Mouse (Mus musculus) forebrain, embryonic 12.5 days (tissue): ENCODE data around the gene Mrc2. TPM values are rescaled to one million over a fixed set of nuclear protein-coding genes. Genes with fewer than 3 reads are reported as not detected.

ENCODE experiments used
- ATAC-seq: fragments of 200-750 bp; cut with Nextera tagmentation; 2 replicates; pipeline ENCODE4 v1.8.0; 2017; ENCODE audit warnings: moderate TSS enrichment; ENCODE audit not compliant: low FRiP score
- H3K27ac ChIP-seq: fragments of 300-500 bp; sonication (generic); 2 replicates; pipeline ENCODE4 v1.5.1; 2016; ENCODE audit warnings: mild to moderate bottlenecking
- H3K27me3 ChIP-seq: fragments of 300-500 bp; sonication (generic); 2 replicates; pipeline ENCODE4 v1.6.1; 2016; ENCODE audit warnings: mild to moderate bottlenecking
- H3K36me3 ChIP-seq: fragments of 300-500 bp; sonication (generic); replicated peaks from 2 replicates; pipeline ENCODE4 v1.6.1; 2016; ENCODE audit warnings: mild to moderate bottlenecking
- H3K4me1 ChIP-seq: fragments of 300-500 bp; sonication (generic); 2 replicates; pipeline ENCODE4 v1.6.1; 2016
- H3K4me2 ChIP-seq: fragments of 300-500 bp; sonication (generic); 2 replicates; pipeline ENCODE4 v1.6.1; 2016; ENCODE audit warnings: mild to moderate bottlenecking, moderate library complexity
- H3K4me3 ChIP-seq: fragments of 300-500 bp; sonication (generic); replicated peaks from 2 replicates; pipeline ENCODE4 v1.5.1; 2016; ENCODE audit warnings: mild to moderate bottlenecking
- H3K9ac ChIP-seq: fragments of 300-500 bp; sonication (generic); 2 replicates; pipeline ENCODE4 v1.6.1; 2016; ENCODE audit warnings: mild to moderate bottlenecking
- H3K9me3 ChIP-seq: fragments of 300-500 bp; sonication (generic); 2 replicates; pipeline ENCODE4 v1.6.1; 2016
- WGBS: fragments of 180-500 bp; shearing (Covaris S2); methylation state at CpG from one replicate; pipeline ENCODE4 v1.1.7; 2016; 5-methylcytosine and 5-hydroxymethylcytosine counted together
- polyA plus RNA-seq: library from polyadenylated mRNA; unstranded; fragments of >200 nt; fragmentation: Nextera tagmentation; extraction: Ambion mirVana; gene quantifications from 2 replicates; pipeline ENCODE4 v1.2.1, GENCODE M21; 2016

Mrc2 gene
- polyA plus RNA-seq, 1 experiment from 2014 or later: 14.9 TPM

DNA sequence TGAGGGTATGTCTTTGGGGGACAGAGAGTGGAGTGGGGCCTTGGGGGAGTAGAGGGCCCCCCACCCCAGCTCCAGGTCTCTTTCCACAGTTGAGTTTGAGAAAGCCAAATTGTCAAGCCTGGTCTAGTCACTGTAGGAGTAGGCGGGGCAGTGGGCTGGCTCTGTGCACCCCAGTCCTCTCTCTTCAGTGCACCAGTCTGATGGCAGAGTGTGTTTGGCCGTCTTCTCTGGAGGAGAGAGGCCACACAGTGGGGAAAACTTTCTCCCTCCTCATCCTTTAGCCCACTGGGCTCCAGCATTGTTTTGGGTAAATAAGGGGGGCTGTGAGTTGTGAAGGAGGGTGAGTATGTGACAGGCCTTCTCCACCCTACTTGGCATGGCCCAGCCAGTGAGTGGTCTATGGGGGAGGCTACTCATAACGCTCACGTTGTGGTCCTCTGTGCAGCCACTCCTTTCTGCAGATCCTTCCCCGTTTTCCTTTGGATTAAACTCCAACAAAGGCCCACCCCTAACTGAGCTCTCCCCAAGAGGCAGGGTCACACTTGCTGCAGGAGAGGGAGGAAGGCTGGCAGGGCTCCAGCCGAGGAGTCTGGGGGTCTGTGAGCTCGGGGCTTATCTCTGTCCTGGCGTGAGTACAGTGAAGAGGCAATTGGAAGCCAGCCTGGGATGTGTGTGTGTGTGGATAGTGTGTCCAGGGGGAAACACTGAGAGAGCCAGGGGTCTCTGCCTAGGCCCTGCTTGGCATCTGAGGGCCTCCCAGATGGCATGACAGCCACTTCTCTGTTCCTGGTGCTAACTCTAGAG lies 41.6 kb downstream of the Mrc2 start:
- 0 out of 2 replicates have a peak, but pooled peaks cover 5% of the 10 kb centered on the region for H3K4me1 ChIP-seq
- H3K27ac ChIP-seq: no peak overlapping the region
- H3K9ac ChIP-seq: no peak overlapping the region
- no peak for ATAC-seq
- no peaks in the 10 kb centered on the region for H3K9me3 ChIP-seq
- no peaks in the 10 kb centered on the region for H3K27me3 ChIP-seq
- 0 out of 2 replicates have a peak, but pooled peaks cover 10% of the 10 kb centered on the region for H3K36me3 ChIP-seq
- no peak overlapping the region for H3K4me2 ChIP-seq
- WGBS: 62% methylated on average over 8 of the region's 8 CpGs
- H3K4me3 ChIP-seq: no peak overlapping the region

DNA sequence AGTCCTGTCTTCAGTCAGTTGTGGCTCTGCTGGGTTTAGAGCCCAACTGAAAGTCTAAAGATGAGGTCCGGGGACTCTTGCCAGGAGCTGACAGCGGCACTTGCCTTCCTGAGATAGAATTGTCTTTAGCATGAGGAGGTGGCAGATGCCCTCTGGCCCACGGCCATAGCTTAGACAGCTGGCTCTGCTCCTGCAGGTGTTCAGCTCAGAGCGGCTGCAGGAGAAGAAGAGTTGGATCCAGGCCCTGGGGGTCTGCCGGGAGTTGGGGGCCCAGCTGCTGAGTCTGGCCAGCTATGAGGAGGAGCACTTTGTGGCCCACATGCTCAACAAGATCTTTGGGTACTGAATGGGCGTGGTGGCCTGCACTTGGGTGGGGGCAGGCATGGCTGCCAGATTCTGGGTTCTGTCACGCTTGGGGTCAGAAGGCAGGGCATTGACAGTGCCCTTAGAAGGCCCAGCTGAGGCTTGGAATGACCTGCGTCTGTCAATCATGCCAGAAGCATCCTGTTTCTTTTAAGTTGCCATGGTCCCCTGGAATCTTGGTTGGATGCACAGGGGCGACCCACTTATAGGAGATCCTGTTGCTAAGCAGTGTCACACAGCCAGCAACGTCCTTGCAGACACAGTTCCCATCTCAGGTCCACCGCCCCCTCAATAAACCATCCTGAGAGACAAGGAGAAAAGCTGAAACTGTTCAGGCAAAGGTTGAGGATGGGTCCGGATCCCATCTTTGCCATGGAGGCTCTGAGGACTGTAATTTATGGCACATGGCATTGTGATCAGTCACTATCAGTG lies 46.4 kb downstream of the Mrc2 start:
- Histone ChIP-seq H3K4me2 (no peak overlapping the region), H3K36me3 (peaks cover 22% of the 10 kb centered on the region), H3K27ac (no peak overlapping the region), H3K4me3 (no peak overlapping the region), H3K9ac (no peak overlapping the region), H3K27me3 (no peaks in the 10 kb centered on the region), H3K4me1 (no peaks in the 10 kb centered on the region), H3K9me3 (no peaks in the 10 kb centered on the region)
- ATAC-seq: no peak
- 88% methylated on average over 12 of the region's 12 CpGs for WGBS

DNA sequence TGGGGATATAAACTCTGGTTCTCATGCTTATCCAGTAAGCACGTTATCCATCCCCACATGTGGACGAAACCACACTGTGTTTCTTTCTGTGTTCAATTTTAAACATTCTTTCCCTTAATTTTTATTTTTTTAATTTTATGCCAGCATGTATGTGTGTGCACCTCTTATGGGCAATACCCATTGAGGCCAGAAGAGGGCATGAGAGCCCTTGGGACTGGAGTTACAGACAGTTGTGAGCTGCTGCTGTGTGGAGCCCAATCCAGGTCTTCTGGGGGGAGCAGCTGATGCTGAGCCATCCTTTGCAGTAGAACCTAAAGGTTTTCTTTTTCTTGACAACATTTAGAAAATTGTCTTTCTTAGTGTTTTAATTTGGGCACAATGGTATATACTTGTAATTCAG lies 52.8 kb downstream of the Mrc2 start:
- Histone ChIP-seq H3K9me3 (no peaks in the 10 kb centered on the region), H3K27me3 (no peaks in the 10 kb centered on the region), H3K9ac (no peak overlapping the region), H3K4me3 (no peak overlapping the region), H3K4me1 (no peaks in the 10 kb centered on the region), H3K27ac (no peak overlapping the region), H3K36me3 (peaks cover 41% of the 10 kb centered on the region), H3K4me2 (no peak overlapping the region)
- ATAC-seq: no peak
- WGBS: 86% methylated on average over 2 of the region's 2 CpGs

DNA sequence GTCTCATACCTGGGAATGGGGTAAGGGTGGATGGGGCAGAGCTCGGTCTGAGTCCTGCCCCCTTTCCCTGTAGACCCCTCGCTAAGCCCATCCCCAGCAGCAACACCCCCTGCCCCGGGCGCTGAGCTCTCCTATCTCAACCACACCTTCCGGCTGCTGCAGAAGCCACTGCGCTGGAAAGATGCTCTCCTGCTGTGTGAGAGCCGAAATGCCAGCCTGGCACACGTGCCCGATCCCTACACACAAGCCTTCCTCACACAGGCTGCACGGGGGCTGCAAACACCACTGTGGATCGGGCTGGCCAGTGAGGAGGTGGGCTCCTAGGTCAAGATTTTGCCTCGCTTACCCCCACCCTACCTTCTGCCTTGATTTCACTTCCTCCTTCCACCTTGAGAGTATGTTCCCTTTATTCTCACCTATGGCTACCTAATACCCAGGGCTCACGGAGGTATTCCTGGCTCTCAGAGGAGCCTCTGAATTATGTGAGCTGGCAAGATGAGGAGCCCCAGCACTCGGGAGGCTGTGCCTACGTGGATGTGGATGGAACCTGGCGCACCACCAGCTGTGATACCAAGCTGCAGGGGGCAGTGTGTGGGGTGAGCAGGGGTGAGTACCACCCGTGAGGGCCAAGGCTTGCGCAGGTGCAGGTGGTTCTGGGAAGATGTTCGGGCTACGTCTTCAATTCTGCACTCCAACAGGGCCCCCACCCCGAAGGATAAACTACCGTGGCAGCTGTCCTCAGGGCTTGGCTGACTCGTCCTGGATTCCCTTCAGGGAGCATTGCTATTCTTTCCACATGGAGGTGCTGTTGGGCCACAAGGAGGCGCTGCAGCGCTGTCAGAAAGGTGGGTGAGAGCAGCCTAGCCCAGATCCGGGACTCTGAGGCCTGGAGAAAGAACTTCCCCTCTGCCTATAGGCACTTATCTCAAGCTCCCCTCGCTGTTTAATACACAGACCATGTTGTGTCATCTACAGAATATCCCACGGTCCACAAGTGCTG lies 55.0 kb downstream of the Mrc2 start:
- ATAC-seq: peak; percentile 76
- H3K27me3 ChIP-seq: no peaks in the 10 kb centered on the region
- no peak overlapping the region for H3K27ac ChIP-seq
- peaks cover 8% of the 10 kb centered on the region; the same call in 1 of the 2 replicates for H3K4me1 ChIP-seq
- WGBS: 68% methylated on average over 28 of the region's 28 CpGs
- peaks cover 31% of the 10 kb centered on the region for H3K36me3 ChIP-seq
- H3K9ac ChIP-seq: no peak overlapping the region
- H3K9me3 ChIP-seq: no peaks in the 10 kb centered on the region
- H3K4me3 ChIP-seq: no peak overlapping the region
- no peak overlapping the region for H3K4me2 ChIP-seq

DNA sequence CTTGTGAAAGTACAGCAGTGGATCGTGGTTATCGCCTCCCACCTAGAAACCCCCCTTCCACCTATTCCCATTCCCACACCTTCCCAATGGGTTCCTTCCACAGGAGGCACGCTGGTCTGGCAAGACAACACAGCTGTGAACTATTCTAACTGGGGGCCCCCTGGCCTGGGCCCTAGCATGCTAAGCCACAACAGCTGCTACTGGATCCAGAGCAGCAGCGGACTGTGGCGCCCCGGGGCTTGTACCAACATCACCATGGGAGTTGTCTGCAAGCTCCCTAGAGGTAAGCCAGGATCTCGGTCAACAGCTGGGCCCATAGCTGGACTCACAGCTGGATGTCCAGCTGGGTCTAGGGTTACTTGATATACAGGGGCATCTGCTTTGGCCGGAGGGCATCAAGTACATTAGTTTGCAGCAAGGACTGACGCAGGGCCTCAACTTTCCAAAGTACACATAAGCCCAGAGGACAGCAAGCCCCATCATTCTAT lies 56.1 kb downstream of the Mrc2 start:
- ATAC-seq: no peak
- 93% methylated on average over 9 of the region's 9 CpGs for WGBS
- Histone ChIP-seq H3K36me3 (peaks cover 31% of the 10 kb centered on the region), H3K4me3 (no peak overlapping the region), H3K9me3 (no peaks in the 10 kb centered on the region), H3K4me1 (peaks cover 8% of the 10 kb centered on the region; the same call in 1 of the 2 replicates), H3K4me2 (no peak overlapping the region), H3K27ac (no peak overlapping the region), H3K9ac (no peak overlapping the region), H3K27me3 (no peaks in the 10 kb centered on the region)

DNA sequence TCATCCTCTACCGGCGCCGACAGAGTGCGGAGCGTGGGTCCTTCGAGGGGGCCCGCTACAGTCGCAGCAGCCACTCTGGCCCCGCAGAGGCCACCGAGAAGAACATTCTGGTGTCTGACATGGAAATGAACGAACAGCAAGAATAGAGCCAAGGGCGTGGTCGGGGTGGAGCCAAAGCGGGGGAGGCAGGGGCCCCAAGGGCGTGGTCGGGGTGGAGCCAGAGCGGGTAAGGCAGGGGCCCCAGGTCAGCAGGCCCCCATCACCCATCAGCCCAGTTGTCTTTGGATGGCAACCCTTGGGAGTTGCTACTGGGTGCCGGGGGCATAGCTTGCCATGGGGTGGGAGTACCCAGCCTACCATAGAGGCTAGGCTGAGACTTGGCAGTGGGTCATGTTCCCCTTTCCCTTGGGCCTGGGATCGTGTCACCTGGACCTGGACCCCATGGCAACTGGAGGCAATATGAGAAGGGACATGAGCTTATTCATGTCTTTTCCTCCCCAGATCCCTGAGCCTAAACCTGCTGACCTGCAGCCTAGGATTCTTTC lies 57.4 kb downstream of the Mrc2 start:
- no peak for ATAC-seq
- Histone ChIP-seq H3K9ac (no peak overlapping the region), H3K4me3 (no peak overlapping the region), H3K27me3 (no peaks in the 10 kb centered on the region), H3K4me2 (no peak overlapping the region), H3K9me3 (no peaks in the 10 kb centered on the region), H3K4me1 (peaks cover 8% of the 10 kb centered on the region; the same call in 1 of the 2 replicates), H3K36me3 (peaks cover 31% of the 10 kb centered on the region), H3K27ac (no peak overlapping the region)
- WGBS: 94% methylated on average over 19 of the region's 19 CpGs

DNA sequence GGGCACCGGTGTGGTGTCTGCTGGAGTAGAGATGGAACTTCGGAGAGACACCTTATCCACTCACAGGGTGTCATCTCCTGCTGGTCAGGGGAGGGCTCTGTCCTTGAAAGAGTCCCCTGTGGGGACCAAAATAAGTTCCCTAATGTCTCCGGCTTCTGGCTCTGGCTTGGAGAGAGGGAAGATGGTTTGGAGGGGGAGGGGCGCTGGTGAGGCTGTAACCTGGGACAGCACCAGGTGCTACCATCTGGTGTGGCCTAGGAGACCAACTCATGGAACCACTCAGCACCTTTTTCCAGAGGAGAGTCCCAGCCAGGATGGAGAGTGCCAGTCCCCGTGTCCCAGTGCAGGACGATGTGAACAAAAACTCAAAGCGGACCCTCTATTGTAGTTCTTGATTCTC lies 58.2 kb downstream of the Mrc2 start:
- no peaks in the 10 kb centered on the region for H3K27me3 ChIP-seq
- no peaks in the 10 kb centered on the region for H3K9me3 ChIP-seq
- H3K4me2 ChIP-seq: no peak overlapping the region
- peaks cover 31% of the 10 kb centered on the region for H3K36me3 ChIP-seq
- no peak overlapping the region for H3K4me3 ChIP-seq
- H3K4me1 ChIP-seq: peaks cover 8% of the 10 kb centered on the region; the same call in 1 of the 2 replicates
- 90% methylated on average over 7 of the region's 7 CpGs for WGBS
- no peak for ATAC-seq
- H3K9ac ChIP-seq: no peak overlapping the region
- no peak overlapping the region for H3K27ac ChIP-seq

DNA sequence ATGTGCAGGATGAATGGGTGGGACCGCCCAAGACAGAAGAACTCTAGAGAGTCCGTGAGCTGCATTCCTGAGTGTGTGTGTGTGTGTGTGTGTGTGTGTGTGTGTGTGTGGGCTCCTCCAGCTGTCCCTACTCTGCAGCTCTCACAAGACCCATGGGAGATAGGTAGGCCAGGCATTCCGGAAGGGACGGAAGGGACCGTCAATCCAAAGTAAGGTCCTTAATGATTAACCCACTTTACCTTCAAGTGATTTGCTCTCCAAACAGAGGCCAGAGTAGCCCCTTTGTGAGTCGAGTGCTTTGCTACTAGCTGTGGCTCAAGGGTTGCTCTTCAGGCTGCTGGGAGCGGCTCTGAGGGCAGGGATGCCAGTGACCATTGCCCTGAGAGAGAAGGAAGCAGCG lies 59.7 kb downstream of the Mrc2 start:
- WGBS: 74% methylated on average over 8 of the region's 8 CpGs
- Histone ChIP-seq H3K4me2 (no peak overlapping the region), H3K9ac (no peak overlapping the region), H3K27ac (no peak overlapping the region), H3K4me1 (peaks cover 8% of the 10 kb centered on the region; the same call in 1 of the 2 replicates), H3K4me3 (no peak overlapping the region), H3K27me3 (no peaks in the 10 kb centered on the region), H3K9me3 (no peaks in the 10 kb centered on the region), H3K36me3 (peaks cover 17% of the 10 kb centered on the region)
- ATAC-seq: no peak

DNA sequence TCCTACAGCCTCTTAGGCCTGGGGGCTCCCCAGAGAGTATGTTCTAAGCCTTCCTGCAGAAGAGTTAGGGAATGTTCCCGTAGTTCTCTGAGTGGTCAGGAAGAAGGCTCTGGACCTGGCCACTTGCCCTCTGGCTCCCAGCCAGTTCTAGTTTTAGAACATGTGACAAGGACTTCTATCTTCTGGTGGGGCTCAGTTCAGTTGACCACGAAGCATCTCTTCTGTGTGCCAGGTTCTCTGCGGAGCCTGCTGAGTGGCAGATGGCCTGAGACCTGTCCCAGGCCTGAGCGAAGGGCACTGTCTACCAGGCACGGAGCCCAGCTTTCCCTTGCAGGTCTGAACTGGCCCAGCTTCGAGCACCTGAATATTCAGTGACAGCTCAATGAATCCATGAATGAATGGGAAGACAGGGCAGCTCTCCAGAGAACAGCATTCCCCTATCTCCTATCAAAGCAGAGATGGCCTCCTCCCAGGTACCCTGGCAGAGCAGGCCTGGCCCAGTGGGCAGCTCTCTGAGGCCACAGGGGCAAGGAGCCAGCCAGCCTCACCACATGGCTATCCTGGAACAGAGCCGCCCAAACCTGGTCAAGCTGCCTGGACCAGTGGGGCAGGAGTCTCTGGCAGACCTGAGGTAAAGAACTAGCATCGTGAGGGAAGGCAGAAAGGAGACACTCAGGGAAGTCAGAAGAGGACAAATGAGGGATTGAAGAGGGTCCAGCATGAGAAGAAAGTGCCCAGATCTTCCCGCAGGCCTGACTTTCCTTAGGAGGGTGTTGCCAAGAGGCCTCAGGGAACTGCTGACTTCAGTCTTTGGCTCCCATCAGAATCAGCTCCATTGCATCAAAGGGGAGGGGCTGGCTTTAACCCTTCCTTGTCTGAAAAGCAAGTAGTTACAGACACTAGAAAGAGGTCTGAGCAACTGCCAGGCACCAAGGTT lies 60.8 kb downstream of the Mrc2 start:
- H3K27me3 ChIP-seq: no peaks in the 10 kb centered on the region
- H3K9me3 ChIP-seq: no peaks in the 10 kb centered on the region
- no peak overlapping the region for H3K9ac ChIP-seq
- peaks cover 17% of the 10 kb centered on the region for H3K36me3 ChIP-seq
- no peak for ATAC-seq
- H3K4me1 ChIP-seq: peaks cover 8% of the 10 kb centered on the region; the same call in 1 of the 2 replicates
- 69% methylated on average over 9 of the region's 9 CpGs for WGBS
- H3K4me3 ChIP-seq: no peak overlapping the region
- H3K4me2 ChIP-seq: no peak overlapping the region
- H3K27ac ChIP-seq: no peak overlapping the region

DNA sequence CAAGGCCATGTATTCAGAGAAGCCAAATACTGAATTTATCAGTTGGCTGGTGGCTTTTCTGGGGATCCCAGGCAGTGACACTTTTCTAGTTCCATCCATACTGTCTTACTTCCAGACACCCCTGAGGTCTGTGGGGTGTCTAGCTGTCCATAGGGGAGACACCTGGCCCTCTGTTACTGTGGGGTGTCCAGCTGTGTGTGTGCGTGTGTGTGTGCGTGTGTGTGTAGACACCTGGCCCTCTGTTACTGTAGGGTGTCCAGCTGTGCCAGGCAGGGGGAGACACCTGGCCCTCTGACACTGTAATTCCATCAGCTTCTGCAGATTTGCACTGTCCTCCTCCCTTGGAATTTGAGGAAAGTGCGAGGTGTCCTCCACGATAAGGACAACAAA lies 61.4 kb downstream of the Mrc2 start:
- 89% methylated on average over 4 of the region's 4 CpGs for WGBS
- H3K4me3 ChIP-seq: no peak overlapping the region
- no peak overlapping the region for H3K27ac ChIP-seq
- ATAC-seq: no peak
- no peaks in the 10 kb centered on the region for H3K9me3 ChIP-seq
- H3K36me3 ChIP-seq: peaks cover 10% of the 10 kb centered on the region
- no peak overlapping the region for H3K4me2 ChIP-seq
- H3K27me3 ChIP-seq: no peaks in the 10 kb centered on the region
- H3K9ac ChIP-seq: no peak overlapping the region
- H3K4me1 ChIP-seq: peaks cover 8% of the 10 kb centered on the region; the same call in 1 of the 2 replicates

DNA sequence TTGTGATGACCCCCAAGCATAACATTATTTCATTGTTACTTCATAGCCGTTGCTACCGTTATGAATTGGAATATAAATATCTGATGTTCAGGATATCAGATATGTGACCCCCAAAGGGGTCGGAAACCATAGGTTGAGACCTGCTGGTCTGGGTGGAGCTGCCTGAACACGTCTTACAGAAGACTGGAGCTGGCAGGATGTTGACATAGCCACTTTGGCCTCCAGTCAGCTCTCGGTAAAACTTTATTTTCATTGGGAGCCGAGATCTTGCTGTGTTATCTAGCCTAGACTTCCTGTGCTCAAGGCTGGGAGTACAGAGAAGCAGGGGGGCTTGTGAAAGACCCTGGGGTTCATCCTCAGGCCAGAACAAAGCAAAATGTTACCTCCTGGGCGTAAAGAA lies 63.9 kb downstream of the Mrc2 start:
- no peak overlapping the region for H3K27ac ChIP-seq
- no peaks in the 10 kb centered on the region for H3K9me3 ChIP-seq
- no peaks in the 10 kb centered on the region for H3K27me3 ChIP-seq
- H3K4me1 ChIP-seq: peaks cover 8% of the 10 kb centered on the region; the same call in 1 of the 2 replicates
- no peak overlapping the region for H3K9ac ChIP-seq
- no peak for ATAC-seq
- no peak overlapping the region for H3K4me3 ChIP-seq
- WGBS: 86% methylated on average over 7 of the region's 7 CpGs
- H3K4me2 ChIP-seq: no peak overlapping the region
- H3K36me3 ChIP-seq: no peaks in the 10 kb centered on the region
